Mouse (Mus musculus) CH12F3 (cell line): Measurements from ENCODE around the gene Plekhg2.

Experiments
- in situ Hi-C: fragments of 300-500 bp; cut with MboI; formaldehyde crosslinking; loops from 2 replicates; pipeline ENCODE4 v1.14.3; 2020; ENCODE audit warnings: low sequenced_read_pairs

The Plekhg2 gene

GRCm38 (mm10) chr7:28338108-28338998 lies 34.0 kb downstream of the Plekhg2 start, which contains the start of gene Supt5:
TSS of gene Supt5 (minus strand) at chr7:28338746.
- in situ Hi-C loops: no loop called here

DNA sequence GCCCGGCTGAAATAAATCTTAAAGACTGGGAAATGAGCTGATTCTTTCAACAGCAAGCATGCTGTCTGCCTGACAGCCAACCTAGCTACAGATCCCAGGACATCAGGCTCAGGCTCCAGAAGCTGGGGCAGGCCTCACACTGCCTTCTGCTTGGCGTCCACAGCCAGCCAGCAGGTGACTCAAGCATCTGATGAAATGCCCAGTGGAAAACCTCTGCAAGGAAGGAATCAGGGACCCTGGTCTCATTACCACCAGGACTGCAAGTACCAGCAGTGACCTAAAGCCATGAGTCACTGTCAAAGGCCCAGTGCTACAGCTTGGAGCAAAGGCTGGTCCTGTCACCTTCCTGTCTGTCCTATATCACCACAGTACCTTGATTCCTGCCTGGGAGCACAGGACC lies 36.9 kb downstream of the Plekhg2 start:
- in situ Hi-C loops: no loop called here

DNA sequence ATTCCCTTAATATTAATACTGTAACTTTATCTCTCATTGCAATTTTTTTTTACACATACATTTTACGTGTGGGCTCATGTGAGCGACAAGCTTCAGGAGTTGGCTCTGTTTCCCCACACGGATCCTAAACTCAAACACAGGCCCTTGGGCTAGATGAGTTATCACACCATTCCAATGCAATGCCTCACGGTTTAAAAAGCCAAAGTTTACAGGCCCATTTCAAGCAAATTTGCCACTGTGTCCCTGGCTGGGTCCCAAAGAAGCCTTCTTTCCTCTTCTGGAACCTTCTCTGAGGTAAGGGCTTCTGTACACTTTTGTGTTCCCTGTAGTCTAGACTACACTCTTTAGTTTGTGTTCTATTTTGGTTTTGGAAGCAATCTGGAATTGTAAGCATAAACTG lies 37.9 kb downstream of the Plekhg2 start:
- in situ Hi-C loops: no loop called here

- in situ Hi-C loops: no loop called here
Observed at GRCm38 (mm10) chr7:28328260-28328659, 44.1 kb downstream of the Plekhg2 start.

DNA sequence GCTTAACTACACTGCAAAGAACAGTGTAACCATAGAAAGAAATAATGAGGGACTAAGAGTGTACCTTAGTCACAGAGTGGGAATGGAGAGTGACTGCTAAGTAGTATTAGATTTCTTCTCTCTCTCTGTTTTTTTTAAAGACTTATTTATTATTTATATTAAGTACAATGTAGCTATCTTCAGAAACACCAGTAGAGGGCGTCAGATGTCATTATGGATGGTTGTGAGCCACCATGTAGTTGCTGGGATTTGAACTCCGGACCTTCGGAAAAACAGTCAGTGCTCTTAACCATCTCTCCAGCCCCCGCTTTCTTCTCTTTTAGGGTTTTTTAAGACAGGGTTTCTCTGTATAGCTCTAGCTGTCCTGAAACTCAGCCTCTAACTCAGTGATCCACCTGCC lies 45.9 kb downstream of the Plekhg2 start:
- in situ Hi-C loops: no loop called here

GRCm38 (mm10) chr7:28325293-28325692 lies 47.1 kb downstream of the Plekhg2 start:
- in situ Hi-C loops: no loop called here

DNA sequence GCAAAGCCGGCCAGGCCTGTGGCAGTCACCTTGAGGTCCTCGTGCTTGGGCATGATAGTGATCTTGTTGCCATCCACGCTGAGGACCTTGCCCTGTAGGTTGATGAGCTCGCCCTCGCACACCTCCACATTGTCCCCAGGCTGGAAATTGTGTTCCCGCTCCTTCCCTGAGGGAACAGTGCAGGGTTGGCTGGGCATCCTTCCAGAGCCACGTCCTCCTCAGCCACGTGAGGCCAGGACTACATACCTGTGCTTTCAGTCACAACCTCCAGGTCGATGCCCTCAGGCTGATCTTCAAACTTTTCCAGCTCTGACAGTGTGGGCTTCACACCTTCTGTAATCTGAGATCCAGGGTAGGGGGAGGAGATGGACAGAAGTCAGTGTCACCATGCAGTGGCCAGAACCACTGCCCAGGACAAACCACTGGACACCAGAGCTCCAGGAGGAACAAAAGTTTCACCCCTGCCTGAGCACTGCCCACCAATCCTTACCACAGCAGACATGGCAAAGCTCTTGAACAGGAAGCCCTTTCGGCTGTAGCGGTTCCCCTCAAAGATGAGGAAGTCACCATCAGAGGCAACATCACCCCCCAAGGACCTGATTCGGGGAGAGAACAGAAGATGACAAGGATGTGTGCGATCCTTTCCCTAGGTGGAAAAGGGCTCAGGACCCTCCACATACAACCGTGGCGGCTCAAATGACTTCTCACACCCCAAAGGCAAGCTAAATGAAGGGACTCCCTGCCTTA lies 50.3 kb downstream of the Plekhg2 start:
- in situ Hi-C loops: no loop called here

DNA sequence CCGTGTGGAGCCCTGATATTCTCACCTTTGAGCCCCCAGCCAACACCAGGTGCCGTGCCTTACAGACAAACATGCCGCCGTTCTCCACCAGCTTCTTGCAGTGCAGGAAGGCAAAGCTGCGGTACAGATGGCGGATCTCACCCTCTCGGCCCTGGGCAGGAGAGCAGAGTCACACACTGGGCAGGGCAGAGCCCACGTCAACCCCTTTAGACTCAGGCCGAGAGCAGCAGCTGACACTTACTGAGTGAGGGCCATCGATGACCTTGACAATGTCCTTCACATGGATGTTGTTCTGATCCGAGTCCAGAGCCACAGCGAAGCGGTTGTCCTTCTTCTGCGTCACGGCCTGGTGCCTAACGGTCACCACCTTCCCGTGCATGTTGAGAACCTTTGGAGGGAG lies 53.7 kb downstream of the Plekhg2 start:
- in situ Hi-C loops: no loop called here

GRCm38 (mm10) chr7:28318036-28318435 lies 54.4 kb downstream of the Plekhg2 start:
- in situ Hi-C loops: no loop called here

DNA sequence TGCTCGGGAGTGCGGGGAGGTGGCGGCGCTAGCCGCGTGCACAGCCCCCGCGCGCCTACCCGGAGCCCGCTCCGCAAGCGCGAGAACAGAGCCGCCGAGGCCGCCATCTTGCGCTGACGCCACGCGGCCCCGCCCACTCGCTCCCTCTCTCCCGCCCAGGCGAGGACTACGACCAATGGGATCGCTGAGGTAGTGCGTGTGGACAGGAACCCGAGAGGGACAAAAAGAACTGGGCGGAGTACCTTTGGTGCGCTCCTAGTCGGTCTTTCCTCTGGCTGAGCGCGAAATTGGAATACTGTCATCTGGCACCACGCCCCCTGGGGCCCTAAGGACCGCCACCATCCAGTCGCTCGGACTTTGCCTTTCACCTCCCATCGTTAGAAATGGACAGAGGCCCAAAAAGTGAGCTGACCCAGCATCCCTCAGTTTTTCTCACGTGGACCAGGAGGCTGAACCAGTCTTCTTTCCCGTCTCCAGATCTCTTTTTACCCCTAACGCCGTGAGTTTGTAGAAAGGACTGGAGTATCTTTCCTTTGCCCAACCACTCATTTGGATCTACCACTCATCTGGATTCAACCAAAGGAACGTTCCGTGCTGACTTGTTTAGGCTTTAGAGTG lies 60.4 kb downstream of the Plekhg2 start, which contains the start of gene Timm50:
Gene Timm50 (minus strand): TSS at position 147 of the 618 bp plus-strand sequence.
- in situ Hi-C loops: no loop called here

GRCm38 (mm10) chr7:28311151-28311925 lies 61.1 kb downstream of the Plekhg2 start:
- in situ Hi-C loops: no loop called here

- in situ Hi-C loops: no loop called here
Observed at GRCm38 (mm10) chr7:28309737-28310136, 62.7 kb downstream of the Plekhg2 start.
